Mouse (Mus musculus): Measurements from ENCODE around the gene Nipsnap2.
"Not testable (repeated sequence)": the region's sequence is repeated elsewhere in the genome, so short reads cannot be mapped to it uniquely, and the experiment has no call there.

The Nipsnap2 gene

DNA sequence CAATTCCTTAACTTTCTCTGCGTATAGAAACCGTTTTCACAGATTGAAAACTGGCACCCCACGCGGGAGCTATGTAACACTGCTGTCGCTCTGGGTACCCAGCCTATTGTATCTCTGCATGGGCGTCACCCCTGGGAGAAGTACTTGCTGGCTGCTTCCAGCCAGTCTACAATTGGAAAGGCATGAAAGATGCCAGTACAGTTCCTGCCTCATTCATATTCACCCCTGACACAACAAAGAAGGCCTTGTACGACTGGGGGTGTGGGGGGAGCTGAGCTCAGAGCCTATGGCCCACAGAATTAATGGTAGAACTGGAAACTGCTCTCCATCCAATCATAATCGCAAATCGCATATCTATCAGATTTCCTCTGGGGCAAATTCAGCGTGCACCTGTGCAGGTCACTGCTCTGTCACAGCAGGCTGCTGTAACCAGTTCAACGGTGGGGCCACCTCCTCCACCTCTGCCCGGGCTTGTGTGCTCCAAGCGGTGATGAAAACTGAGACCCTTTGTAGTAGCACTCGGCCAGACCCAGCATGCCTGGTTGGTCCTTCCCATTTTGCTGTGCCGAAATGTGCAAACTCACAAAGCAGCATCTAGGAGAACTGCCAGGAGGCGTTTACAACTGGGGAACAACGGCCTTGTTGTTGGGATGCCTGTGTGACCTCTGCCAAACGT, 37.1 kb downstream of the Nipsnap2 start:
- DNase-seq (ENCODE audit: low spot score in 2 of 2) = peak; percentile 23 to 63

DNA sequence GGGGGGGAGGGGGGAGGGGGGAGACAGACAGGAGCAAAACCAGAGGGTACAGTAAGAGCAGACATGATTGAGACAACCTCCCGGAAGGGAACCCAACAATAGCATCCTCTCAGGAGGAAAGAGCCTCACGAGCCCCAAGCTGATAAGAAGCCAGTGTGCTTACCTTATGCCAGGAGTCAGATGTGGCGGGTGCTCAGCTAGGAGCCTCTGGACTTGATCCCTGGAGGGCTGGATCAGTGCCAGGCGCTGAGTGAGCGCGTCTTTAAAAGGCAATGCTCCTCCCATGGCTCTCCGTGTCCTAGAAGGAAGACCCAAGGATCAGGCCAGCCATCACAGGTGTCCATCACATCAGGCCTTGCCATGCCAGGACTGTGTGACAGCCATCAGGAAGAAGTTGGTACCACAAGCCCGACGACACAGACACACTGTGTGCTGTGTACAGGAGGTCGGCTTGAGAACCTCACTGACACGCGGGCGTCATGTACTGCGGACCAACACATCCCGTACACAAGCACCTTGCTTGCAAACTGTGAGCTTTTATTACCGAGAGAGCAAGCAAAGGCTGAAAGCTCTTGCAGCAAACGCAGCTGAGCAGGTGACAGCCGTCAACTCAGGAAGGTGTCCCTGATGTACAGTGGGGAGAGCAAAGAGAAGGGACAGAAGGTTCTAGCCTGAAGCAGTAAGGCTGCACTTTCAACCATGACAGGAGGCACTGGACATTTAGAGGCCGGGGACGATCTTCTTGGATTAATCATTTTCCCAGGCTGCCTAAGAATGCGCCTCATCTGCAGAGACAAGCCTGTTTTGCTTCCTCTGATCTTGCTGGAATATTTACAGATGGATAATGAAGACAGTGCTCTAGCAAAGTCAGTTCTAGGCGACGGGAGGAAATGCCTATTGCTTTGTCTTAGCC, 45.8 kb downstream of the Nipsnap2 start:
- DNase-seq (ENCODE audit: low spot score in 2 of 2) = no peak

- DNase-seq (ENCODE audit: low spot score in 2 of 2) = no peak
Measured at GRCm38 (mm10) chr5:129772433-129772832, 47.6 kb downstream of the Nipsnap2 start.

- not testable (repeated sequence) for DNase-seq (ENCODE audit: low spot score in 2 of 2)
Measured at GRCm38 (mm10) chr5:129773330-129773729, 48.5 kb downstream of the Nipsnap2 start.

- no peak for DNase-seq (ENCODE audit: low spot score in 2 of 2)
Measured at GRCm38 (mm10) chr5:129774661-129775060, 49.8 kb downstream of the Nipsnap2 start.

- no peak for DNase-seq (ENCODE audit: low spot score in 2 of 2)
Measured at GRCm38 (mm10) chr5:129778348-129778995, 53.6 kb downstream of the Nipsnap2 start.

GRCm38 (mm10) chr5:129778996-129779716, 54.3 kb downstream of the Nipsnap2 start:
- peak; percentile 51 to 71 for DNase-seq (ENCODE audit: low spot score in 2 of 2)

GRCm38 (mm10) chr5:129780131-129780530, 55.3 kb downstream of the Nipsnap2 start:
- no peak for DNase-seq (ENCODE audit: low spot score in 2 of 2)

DNA sequence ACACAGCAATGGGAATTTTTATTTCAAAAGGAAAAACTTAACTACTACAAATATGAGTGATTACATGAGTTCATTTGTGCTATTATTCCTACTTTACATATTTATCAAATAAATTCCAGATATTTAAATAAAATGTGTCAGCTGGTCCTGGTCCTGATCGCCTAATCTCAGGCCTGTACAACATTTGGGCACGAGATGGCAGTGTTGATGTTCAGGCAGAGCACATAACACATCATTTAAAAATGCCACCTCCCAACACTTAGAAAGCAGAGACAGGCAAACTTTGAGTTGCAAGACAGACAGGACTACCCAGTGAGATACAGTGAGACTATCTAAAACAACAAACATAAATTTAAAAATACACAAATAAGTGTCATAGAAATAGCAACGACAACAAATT, 57.3 kb downstream of the Nipsnap2 start:
- DNase-seq (ENCODE audit: low spot score in 2 of 2) = no peak

- no peak for DNase-seq (ENCODE audit: low spot score in 2 of 2)
Measured at GRCm38 (mm10) chr5:129785235-129785870, 60.5 kb downstream of the Nipsnap2 start.

DNA sequence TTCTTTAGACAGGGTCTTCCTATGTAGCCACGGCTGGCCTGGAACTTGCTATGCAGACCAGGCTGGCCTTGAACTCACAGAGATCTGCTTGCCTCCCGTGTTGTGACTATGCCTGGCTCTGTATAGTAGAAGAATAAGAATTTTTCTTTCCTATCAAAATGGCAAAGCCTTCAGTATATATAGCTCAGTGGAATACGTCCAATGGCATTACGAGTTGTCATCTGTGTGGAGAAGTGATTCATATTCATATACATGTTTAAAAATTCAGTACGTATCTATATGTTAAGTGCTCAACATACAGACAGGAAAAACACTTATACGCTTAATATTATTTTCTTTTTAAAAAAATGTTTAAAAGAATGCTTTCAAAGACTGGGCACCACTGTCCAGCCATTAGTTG, 61.3 kb downstream of the Nipsnap2 start:
- DNase-seq (ENCODE audit: low spot score in 2 of 2) = no peak

- peak; percentile 97 to 98 for DNase-seq (ENCODE audit: low spot score in 2 of 2)
Measured at GRCm38 (mm10) chr5:129786818-129787790, 62.2 kb downstream of the Nipsnap2 start, which contains the start of gene Psph. Gene Psph, minus strand, starts transcription at chr5:129787449.

GRCm38 (mm10) chr5:129787818-129788593, 63.1 kb downstream of the Nipsnap2 start:
- no peak for DNase-seq (ENCODE audit: low spot score in 2 of 2)

- not testable (repeated sequence) for DNase-seq (ENCODE audit: low spot score in 2 of 2)
Measured at GRCm38 (mm10) chr5:129790591-129790990, 65.7 kb downstream of the Nipsnap2 start.

Measured in frontal cortex, postnatal 14 days (tissue).